Mouse (Mus musculus): ENCODE measurements at regions not wholly inside any gene's neighbourhood (a gene's known extent, or its start where the extent isn't known, plus 50 kb on each side); places are given as distances from the start of the nearest gene placed in this dataset.

DNA sequence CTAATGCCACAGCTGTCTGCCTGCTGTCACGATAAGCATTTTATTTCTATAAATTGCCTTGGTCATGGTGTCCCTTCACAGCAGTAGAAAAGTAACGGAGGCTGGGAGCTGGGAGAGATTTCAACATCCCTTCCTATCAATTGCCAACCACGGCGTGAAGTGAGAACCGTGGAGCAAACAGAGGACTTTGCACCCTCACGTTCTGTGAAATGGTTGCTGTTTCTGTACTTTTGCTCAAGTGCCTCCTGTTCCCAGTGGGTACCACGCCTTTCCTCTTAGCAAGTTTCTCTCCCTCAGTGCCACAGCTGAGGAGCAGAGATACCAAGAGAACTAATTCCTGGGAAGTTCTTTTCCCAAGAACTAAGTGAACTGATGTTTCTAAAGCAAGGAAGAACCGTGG, 99.6 kb upstream of the Hes1 start:
- Histone ChIP-seq H3K4me2 (no peak overlapping the region), H3K9ac (no peak overlapping the region), H3K27ac (replicated peaks) (no peak overlapping the region), H3K27me3 (no peaks in the 10 kb centered on the region), H3K9me3 (replicated peaks) (no peaks in the 10 kb centered on the region), H3K4me3 (replicated peaks) (no peak overlapping the region), H3K4me1 (replicated peaks) (no peaks in the 10 kb centered on the region), H3K36me3 (replicated peaks) (no peaks in the 10 kb centered on the region)
- no peak for ATAC-seq (ENCODE audit: insufficient read depth)
- WGBS (ENCODE audit: insufficient replicate concordance): 62% methylated on average over 8 of the region's 8 CpGs

DNA sequence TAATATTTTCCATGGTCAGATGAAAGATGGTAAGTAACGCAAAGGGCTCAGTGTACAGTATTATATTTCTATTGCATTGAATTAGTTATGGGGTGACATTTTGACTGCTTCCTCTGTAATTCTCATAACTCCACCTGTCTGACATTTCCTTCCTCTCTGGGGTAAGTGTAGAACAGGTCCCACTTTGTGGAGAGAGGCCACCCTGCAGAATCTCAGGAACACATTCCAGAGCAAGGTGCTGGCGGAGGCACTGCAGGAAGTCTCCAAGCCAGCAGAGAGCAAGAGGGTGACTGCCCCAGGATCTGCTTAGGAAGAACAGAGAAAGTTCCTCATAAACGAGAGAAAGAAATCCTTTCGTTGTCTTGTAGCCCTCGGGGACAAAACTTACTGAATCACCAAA, 95.4 kb upstream of the Hes1 start:
- Histone ChIP-seq H3K4me3 (replicated peaks) (no peak overlapping the region), H3K9ac (no peak overlapping the region), H3K36me3 (replicated peaks) (no peaks in the 10 kb centered on the region), H3K27me3 (no peaks in the 10 kb centered on the region), H3K4me1 (replicated peaks) (0 out of 2 replicates have a peak, but pooled peaks cover under 1% of the 10 kb centered on the region), H3K4me2 (no peak overlapping the region), H3K9me3 (replicated peaks) (no peaks in the 10 kb centered on the region), H3K27ac (replicated peaks) (no peak overlapping the region)
- WGBS (ENCODE audit: insufficient replicate concordance): 46% methylated on average over 5 of the region's 5 CpGs
- no peak for ATAC-seq (ENCODE audit: insufficient read depth)

DNA sequence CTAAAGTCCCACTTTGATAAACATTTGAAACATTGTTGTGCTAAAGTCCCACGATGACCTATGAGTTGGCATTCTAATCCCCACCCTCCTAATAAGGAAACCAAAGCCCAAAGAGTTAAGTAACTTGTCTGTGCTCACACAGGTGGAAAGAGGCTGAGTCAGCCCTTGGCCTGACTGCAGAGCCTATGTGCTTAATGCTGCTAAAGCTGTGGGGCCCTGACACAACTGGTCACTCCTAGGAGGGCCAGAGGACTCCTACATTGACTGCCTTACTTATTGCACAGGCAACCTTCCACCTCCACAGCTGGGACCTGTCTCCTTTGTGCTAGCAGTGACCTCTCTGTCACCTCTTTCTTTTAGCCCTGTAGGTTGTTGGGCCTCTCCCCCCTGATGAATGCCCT, 91.4 kb upstream of the Hes1 start:
- H3K27me3 ChIP-seq: no peaks in the 10 kb centered on the region
- H3K27ac ChIP-seq (replicated peaks): no peak overlapping the region
- H3K36me3 ChIP-seq (replicated peaks): no peaks in the 10 kb centered on the region
- 0 out of 2 replicates have a peak, but pooled peaks cover 4% of the 10 kb centered on the region for H3K4me1 ChIP-seq (replicated peaks)
- no peak overlapping the region for H3K4me2 ChIP-seq
- no peak overlapping the region for H3K4me3 ChIP-seq (replicated peaks)
- peak; percentile 20; the same call in 1 of the 2 replicates for ATAC-seq (ENCODE audit: insufficient read depth)
- 40% methylated on average over 1 of the region's 1 CpGs for WGBS (ENCODE audit: insufficient replicate concordance)
- no peaks in the 10 kb centered on the region for H3K9me3 ChIP-seq (replicated peaks)
- H3K9ac ChIP-seq: no peak overlapping the region

- 51% methylated on average over 7 of the region's 7 CpGs for WGBS (ENCODE audit: insufficient replicate concordance)
- no peak overlapping the region for H3K27ac ChIP-seq (replicated peaks)
- no peaks in the 10 kb centered on the region for H3K27me3 ChIP-seq
- H3K9me3 ChIP-seq (replicated peaks): no peaks in the 10 kb centered on the region
- peak; percentile 60 for ATAC-seq (ENCODE audit: insufficient read depth)
- H3K4me1 ChIP-seq (replicated peaks): 0 out of 2 replicates have a peak, but pooled peaks cover 4% of the 10 kb centered on the region
- no peak overlapping the region for H3K4me2 ChIP-seq
- no peak overlapping the region for H3K4me3 ChIP-seq (replicated peaks)
- H3K36me3 ChIP-seq (replicated peaks): no peaks in the 10 kb centered on the region
- H3K9ac ChIP-seq: no peak overlapping the region
Observed at GRCm38 (mm10) chr16:29973250-29973649, 90.9 kb upstream of the Hes1 start.

- H3K9me3 ChIP-seq (replicated peaks): no peaks in the 10 kb centered on the region
- H3K27me3 ChIP-seq: no peaks in the 10 kb centered on the region
- 63% methylated on average over 3 of the region's 3 CpGs for WGBS (ENCODE audit: insufficient replicate concordance)
- H3K4me1 ChIP-seq (replicated peaks): 0 out of 2 replicates have a peak, but pooled peaks cover 4% of the 10 kb centered on the region
- no peak overlapping the region for H3K9ac ChIP-seq
- H3K36me3 ChIP-seq (replicated peaks): no peaks in the 10 kb centered on the region
- H3K4me2 ChIP-seq: no peak overlapping the region
- H3K4me3 ChIP-seq (replicated peaks): no peak overlapping the region
- H3K27ac ChIP-seq (replicated peaks): no peak overlapping the region
- ATAC-seq (ENCODE audit: insufficient read depth): no peak
Observed at GRCm38 (mm10) chr16:29975800-29976199, 88.4 kb upstream of the Hes1 start.

DNA sequence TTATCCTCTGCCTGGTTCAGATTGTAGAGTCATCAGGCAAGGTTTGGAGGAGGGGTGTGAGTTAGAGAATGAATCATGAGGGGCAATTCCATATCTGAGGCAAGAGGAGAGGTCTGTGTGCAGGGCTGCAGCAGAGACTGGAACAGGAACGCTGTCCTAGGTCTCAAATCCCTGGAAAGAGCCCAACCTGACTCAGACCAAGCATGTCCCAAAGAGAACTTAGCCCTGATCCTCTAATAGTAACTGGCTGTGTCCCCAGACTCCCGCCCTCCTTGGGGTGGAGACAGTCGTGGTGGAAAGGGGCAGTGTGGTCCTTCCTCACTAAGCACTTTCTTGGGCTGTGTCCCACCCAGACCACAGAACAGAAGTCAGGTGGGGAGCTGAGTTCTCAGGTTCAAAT, 87.2 kb upstream of the Hes1 start:
- H3K27me3 ChIP-seq: no peaks in the 10 kb centered on the region
- no peak overlapping the region for H3K4me3 ChIP-seq (replicated peaks)
- ATAC-seq (ENCODE audit: insufficient read depth): no peak
- no peak overlapping the region for H3K27ac ChIP-seq (replicated peaks)
- no peak overlapping the region for H3K4me2 ChIP-seq
- no peaks in the 10 kb centered on the region for H3K9me3 ChIP-seq (replicated peaks)
- 58% methylated on average over 3 of the region's 3 CpGs for whole genome bisulfite sequencing (ENCODE audit: insufficient replicate concordance)
- H3K9ac ChIP-seq: no peak overlapping the region
- H3K4me1 ChIP-seq (replicated peaks): 0 out of 2 replicates have a peak, but pooled peaks cover 4% of the 10 kb centered on the region
- H3K36me3 ChIP-seq (replicated peaks): no peaks in the 10 kb centered on the region

DNA sequence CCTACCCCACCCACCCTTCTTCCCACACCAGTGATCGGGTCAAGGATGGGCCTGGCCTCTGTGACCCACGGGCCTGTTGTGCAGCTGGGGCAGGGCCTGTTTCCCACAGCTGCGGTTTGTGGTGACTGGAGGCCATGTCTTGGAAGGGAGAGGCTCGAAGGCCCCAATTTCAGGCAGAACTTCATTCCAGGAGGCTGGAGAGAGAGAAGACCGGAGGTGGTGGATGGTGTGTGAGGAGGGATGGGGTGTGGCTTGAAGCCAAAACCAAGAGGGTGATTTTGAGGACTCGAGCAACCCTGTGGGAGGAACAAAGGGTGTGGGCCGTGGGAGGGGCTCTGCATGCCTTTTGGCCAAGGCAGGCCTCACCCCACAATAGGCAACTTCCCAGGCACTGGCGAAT, 86.5 kb upstream of the Hes1 start:
- Histone ChIP-seq H3K27ac (replicated peaks) (no peak overlapping the region), H3K9me3 (replicated peaks) (no peaks in the 10 kb centered on the region), H3K4me1 (replicated peaks) (0 out of 2 replicates have a peak, but pooled peaks cover 4% of the 10 kb centered on the region), H3K27me3 (no peaks in the 10 kb centered on the region), H3K9ac (no peak overlapping the region), H3K36me3 (replicated peaks) (no peaks in the 10 kb centered on the region), H3K4me2 (no peak overlapping the region), H3K4me3 (replicated peaks) (no peak overlapping the region)
- no peak for ATAC-seq (ENCODE audit: insufficient read depth)
- WGBS (ENCODE audit: insufficient replicate concordance): 41% methylated on average over 8 of the region's 8 CpGs

DNA sequence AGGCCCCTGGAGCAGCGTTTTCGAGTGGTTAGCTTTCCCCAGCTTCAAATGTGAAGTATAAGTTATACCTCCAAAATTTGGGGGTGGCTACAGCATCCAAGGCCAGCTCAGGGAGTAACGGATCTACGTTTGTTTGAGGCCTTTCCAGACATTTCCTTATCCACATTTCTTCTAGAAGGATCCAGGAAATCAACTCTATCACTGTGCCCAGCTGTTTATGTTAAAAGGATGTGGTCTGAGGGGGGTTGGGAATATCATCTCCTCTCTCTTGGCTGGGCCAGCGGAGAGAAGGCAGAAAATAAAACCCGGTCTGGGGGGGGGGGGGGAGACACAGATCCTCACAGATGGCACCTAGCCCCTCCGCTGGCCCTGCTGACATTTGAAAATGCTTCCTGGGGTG, 85.1 kb upstream of the Hes1 start:
- Histone ChIP-seq H3K9me3 (replicated peaks) (no peaks in the 10 kb centered on the region), H3K27ac (replicated peaks) (no peak overlapping the region), H3K4me2 (no peak overlapping the region), H3K9ac (no peak overlapping the region), H3K27me3 (no peaks in the 10 kb centered on the region), H3K4me3 (replicated peaks) (no peak overlapping the region), H3K4me1 (replicated peaks) (0 out of 2 replicates have a peak, but pooled peaks cover under 1% of the 10 kb centered on the region), H3K36me3 (replicated peaks) (no peaks in the 10 kb centered on the region)
- ATAC-seq (ENCODE audit: insufficient read depth): no peak
- WGBS (ENCODE audit: insufficient replicate concordance): 39% methylated on average over 7 of the region's 7 CpGs

DNA sequence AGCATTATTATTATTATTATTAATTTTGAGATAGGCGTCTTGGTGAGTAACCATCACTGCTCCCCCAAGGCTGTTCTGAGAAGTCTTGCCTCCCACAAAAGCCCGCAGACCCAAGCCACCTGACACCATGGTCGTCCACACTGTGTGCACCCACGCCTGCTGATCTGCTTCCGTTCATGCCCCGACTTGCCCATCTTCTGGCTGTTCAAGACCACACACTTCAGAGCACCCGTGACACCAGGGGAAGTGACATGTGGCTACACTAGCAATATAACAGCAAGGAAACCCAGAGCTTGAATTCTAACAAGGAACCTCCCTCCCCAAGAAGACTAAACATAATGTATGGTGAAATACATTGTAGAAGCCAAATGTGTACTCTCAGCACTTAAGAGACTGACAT, 82.6 kb upstream of the Hes1 start:
- no peak overlapping the region for H3K4me2 ChIP-seq
- no peak overlapping the region for H3K9ac ChIP-seq
- 58% methylated on average over 7 of the region's 7 CpGs for WGBS (ENCODE audit: insufficient replicate concordance)
- H3K27ac ChIP-seq (replicated peaks): no peak overlapping the region
- no peaks in the 10 kb centered on the region for H3K36me3 ChIP-seq (replicated peaks)
- H3K9me3 ChIP-seq (replicated peaks): no peaks in the 10 kb centered on the region
- no peak overlapping the region for H3K4me3 ChIP-seq (replicated peaks)
- no peaks in the 10 kb centered on the region for H3K4me1 ChIP-seq (replicated peaks)
- no peaks in the 10 kb centered on the region for H3K27me3 ChIP-seq
- ATAC-seq (ENCODE audit: insufficient read depth): no peak

DNA sequence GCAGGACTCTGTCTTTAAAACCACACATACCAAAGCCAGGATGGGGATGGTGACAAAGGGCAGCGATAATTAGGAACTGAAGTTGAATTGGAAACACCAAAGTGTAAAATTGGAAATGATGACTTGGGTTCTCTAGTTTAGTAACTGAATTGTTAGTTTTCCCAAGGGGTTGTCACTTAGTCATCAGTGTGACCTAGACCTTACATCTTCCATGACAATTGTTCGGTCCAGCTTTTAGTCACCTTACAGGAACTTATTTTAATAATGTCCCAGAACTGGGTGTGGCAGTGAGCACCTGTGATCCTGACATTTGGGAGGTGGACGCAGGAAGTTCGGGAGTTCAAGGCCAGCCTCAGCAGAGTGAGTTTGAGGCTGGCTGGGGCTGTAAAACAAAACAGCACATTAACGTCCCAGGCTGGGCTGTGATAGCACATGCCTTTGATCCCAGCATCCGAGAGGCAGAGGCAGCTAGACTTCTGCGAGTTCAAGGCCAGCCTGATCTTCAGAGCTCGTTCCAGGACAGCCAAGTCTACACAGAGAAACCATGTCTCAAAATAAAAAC, 81.9 kb upstream of the Hes1 start:
- no peak for ATAC-seq (ENCODE audit: insufficient read depth)
- H3K27me3 ChIP-seq: no peaks in the 10 kb centered on the region
- H3K4me2 ChIP-seq: no peak overlapping the region
- no peak overlapping the region for H3K9ac ChIP-seq
- H3K4me1 ChIP-seq (replicated peaks): no peaks in the 10 kb centered on the region
- WGBS (ENCODE audit: insufficient replicate concordance): 61% methylated on average over 8 of the region's 8 CpGs
- H3K9me3 ChIP-seq (replicated peaks): no peaks in the 10 kb centered on the region
- no peaks in the 10 kb centered on the region for H3K36me3 ChIP-seq (replicated peaks)
- no peak overlapping the region for H3K27ac ChIP-seq (replicated peaks)
- H3K4me3 ChIP-seq (replicated peaks): no peak overlapping the region

DNA sequence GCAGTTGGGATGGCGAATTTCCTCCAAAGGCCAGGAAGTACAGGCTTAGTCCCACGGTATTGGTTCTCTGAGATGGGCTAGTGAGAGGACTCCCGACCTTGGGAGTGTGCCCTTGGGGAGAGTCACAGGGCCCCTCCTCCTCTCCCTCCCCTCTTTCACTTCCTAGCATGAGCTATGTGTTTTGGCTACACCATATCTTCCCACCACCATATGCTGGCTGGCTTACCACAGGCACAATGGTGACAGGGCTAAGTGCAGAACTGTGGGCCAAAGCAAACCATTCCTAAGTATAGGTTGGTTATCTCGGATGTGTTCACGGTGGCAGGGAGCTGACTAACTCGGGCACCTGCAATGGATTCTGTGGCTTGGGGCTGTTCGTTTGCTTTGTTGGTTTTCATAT, 81.0 kb upstream of the Hes1 start:
- ATAC-seq (ENCODE audit: insufficient read depth): no peak
- Histone ChIP-seq H3K36me3 (replicated peaks) (no peaks in the 10 kb centered on the region), H3K4me3 (replicated peaks) (no peak overlapping the region), H3K27me3 (no peaks in the 10 kb centered on the region), H3K9ac (no peak overlapping the region), H3K9me3 (replicated peaks) (no peaks in the 10 kb centered on the region), H3K4me2 (no peak overlapping the region), H3K27ac (replicated peaks) (no peak overlapping the region), H3K4me1 (replicated peaks) (no peaks in the 10 kb centered on the region)
- 39% methylated on average over 7 of the region's 7 CpGs for WGBS (ENCODE audit: insufficient replicate concordance)

All from liver, embryonic 15.5 days (tissue).